Mouse (Mus musculus): ENCODE measurements around the gene Padi4. TPM values are rescaled to one million over a fixed set of nuclear protein-coding genes. Genes with fewer than 3 reads are reported as not detected.

Padi4 gene
- polyA plus RNA-seq, 1 experiment from 2014 or later, result 0.12 TPM

DNA sequence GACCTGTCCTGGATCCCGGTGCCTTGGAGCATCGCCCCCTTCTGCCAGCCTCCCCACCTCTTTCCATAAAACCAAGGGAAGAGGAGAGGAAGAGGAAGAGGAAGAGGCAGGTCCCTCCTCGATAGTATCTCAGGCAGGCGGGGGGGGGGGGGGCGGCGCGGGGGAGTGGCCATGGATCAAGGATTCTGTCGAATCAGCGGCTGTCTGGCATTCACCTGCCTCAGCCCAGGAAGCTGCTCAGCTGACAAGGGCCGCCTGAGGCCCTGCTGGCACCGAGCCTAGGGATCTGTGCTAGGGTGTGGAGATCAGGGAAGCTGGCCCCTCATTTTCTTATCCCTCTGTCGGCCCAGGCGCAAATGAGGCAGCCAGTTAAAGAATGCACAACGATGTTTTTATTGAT lies 38.6 kb upstream of the Padi4 start:
- Histone ChIP-seq H3K4me3 (ENCODE audit: low read depth, low read length) (no peak overlapping the region), H3K9ac (ENCODE audit: low read length) (no peak overlapping the region), H3K27me3 (ENCODE audit: control insufficient read depth, insufficient read depth, low read length) (no peaks in the 10 kb centered on the region), H3K4me2 (ENCODE audit: low read depth, severe bottlenecking) (no peak overlapping the region), H3K4me1 (ENCODE audit: control insufficient read depth, insufficient read depth, low read length) (peaks cover 29% of the 10 kb centered on the region), H3K27ac (replicated peaks; ENCODE audit: low read depth, low read length) (peak overlapping the region; percentile 89; the same call in 1 of the 2 replicates), H3K9me3 (ENCODE audit: control insufficient read depth, low read length) (no peaks in the 10 kb centered on the region), H3K36me3 (ENCODE audit: control insufficient read depth, insufficient read depth, low read length) (no peaks in the 10 kb centered on the region)
- 27% methylated on average over 10 of the region's 14 CpGs for WGBS
- ATAC-seq (ENCODE audit: insufficient number of reproducible peaks, low FRiP score, low TSS enrichment, low read depth) (no peak), DNase-seq (ENCODE audit: low spot score) (no peak)

- H3K9me3 ChIP-seq (ENCODE audit: control insufficient read depth, low read length), result no peaks in the 10 kb centered on the region
- no peaks in the 10 kb centered on the region for H3K36me3 ChIP-seq (ENCODE audit: control insufficient read depth, insufficient read depth, low read length)
- no peak overlapping the region for H3K4me2 ChIP-seq (ENCODE audit: low read depth, severe bottlenecking)
- no peak overlapping the region for H3K9ac ChIP-seq (ENCODE audit: low read length)
- DNase-seq (ENCODE audit: low spot score) (no peak), ATAC-seq (ENCODE audit: insufficient number of reproducible peaks, low FRiP score, low TSS enrichment, low read depth) (no peak)
- 53% methylated on average over 8 of the region's 8 CpGs for WGBS
- no peaks in the 10 kb centered on the region for H3K27me3 ChIP-seq (ENCODE audit: control insufficient read depth, insufficient read depth, low read length)
- H3K4me3 ChIP-seq (ENCODE audit: low read depth, low read length), result no peak overlapping the region
- H3K27ac ChIP-seq (replicated peaks; ENCODE audit: low read depth, low read length), result 0 out of 2 replicates have a peak overlapping the region, but pooled peaks have one; percentile 30
- H3K4me1 ChIP-seq (ENCODE audit: control insufficient read depth, insufficient read depth, low read length), result peaks cover 29% of the 10 kb centered on the region
Measured at GRCm38 (mm10) chr4:140812191-140812590, 38.2 kb upstream of the Padi4 start.

DNA sequence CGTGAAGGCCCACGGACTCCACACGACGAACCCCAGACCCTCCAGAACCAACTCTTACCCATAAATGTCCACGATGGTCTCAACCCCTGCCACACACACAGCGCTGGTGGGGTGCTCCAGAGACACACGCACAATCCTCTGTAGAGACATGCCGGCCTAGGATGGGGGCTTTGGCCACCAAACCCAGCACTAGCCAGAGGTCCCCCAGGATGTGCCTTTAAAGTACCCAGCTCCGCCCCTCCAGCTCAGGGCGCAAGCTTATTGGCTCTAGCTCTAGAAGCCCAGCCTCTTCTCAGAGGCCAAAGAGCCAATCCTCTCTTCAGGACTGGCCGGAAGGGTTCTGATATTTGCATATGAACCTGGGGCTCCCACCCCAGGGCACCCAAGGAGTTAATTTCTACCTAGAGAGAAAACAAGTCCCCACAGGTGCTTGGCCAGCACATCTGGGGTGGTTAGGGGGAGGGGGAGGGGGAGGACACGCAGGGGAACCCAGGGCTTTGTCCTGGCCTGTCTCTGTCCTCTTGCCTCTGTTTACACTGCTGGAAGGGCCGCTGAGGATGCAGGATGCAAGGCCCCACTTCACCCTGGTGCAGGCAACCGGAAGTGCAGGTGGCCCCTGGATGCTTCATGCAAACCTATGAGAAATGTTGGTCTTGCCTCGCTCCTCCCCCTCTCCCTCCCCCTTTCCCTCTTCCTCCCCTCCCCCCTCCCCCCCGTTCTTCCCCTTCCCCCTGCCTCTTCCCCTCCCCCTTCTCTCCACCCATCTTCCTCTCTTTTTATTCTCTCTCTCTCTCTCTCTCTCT lies 36.6 kb upstream of the Padi4 start, which contains the start of gene Padi3:
Gene Padi3, minus strand, starts transcription at position 191 of the 803 bp plus-strand sequence.
- WGBS, result 76% methylated on average over 14 of the region's 16 CpGs
- ATAC-seq (ENCODE audit: insufficient number of reproducible peaks, low FRiP score, low TSS enrichment, low read depth) (no peak), DNase-seq (ENCODE audit: low spot score) (peak; percentile 27)
- H3K4me1 ChIP-seq (ENCODE audit: control insufficient read depth, insufficient read depth, low read length), result peaks cover 23% of the 10 kb centered on the region
- no peaks in the 10 kb centered on the region for H3K36me3 ChIP-seq (ENCODE audit: control insufficient read depth, insufficient read depth, low read length)
- H3K27me3 ChIP-seq (ENCODE audit: control insufficient read depth, insufficient read depth, low read length), result no peaks in the 10 kb centered on the region
- no peak within 1 kb of the TSS for H3K4me2 ChIP-seq (ENCODE audit: low read depth, severe bottlenecking)
- no peak within 1 kb of the TSS for H3K27ac ChIP-seq (replicated peaks; ENCODE audit: low read depth, low read length)
- H3K4me3 ChIP-seq (ENCODE audit: low read depth, low read length), result no peak within 1 kb of the TSS
- no peaks in the 10 kb centered on the region for H3K9me3 ChIP-seq (ENCODE audit: control insufficient read depth, low read length)
- H3K9ac ChIP-seq (ENCODE audit: low read length), result no peak within 1 kb of the TSS

GRCm38 (mm10) chr4:140809118-140809517 lies 35.1 kb upstream of the Padi4 start:
- H3K4me1 ChIP-seq (ENCODE audit: control insufficient read depth, insufficient read depth, low read length), result peaks cover 16% of the 10 kb centered on the region
- no peak overlapping the region for H3K4me3 ChIP-seq (ENCODE audit: low read depth, low read length)
- H3K9ac ChIP-seq (ENCODE audit: low read length), result no peak overlapping the region
- WGBS, result 83% methylated on average over 8 of the region's 8 CpGs
- no peak overlapping the region for H3K27ac ChIP-seq (replicated peaks; ENCODE audit: low read depth, low read length)
- H3K9me3 ChIP-seq (ENCODE audit: control insufficient read depth, low read length), result no peaks in the 10 kb centered on the region
- no peak for DNase-seq (ENCODE audit: low spot score)
- no peaks in the 10 kb centered on the region for H3K36me3 ChIP-seq (ENCODE audit: control insufficient read depth, insufficient read depth, low read length)
- no peak for ATAC-seq (ENCODE audit: insufficient number of reproducible peaks, low FRiP score, low TSS enrichment, low read depth)
- no peak overlapping the region for H3K4me2 ChIP-seq (ENCODE audit: low read depth, severe bottlenecking)
- H3K27me3 ChIP-seq (ENCODE audit: control insufficient read depth, insufficient read depth, low read length), result no peaks in the 10 kb centered on the region

GRCm38 (mm10) chr4:140804601-140805000 lies 30.6 kb upstream of the Padi4 start:
- no peak for DNase-seq (ENCODE audit: low spot score)
- Histone ChIP-seq H3K4me2 (ENCODE audit: low read depth, severe bottlenecking) (no peak overlapping the region), H3K27ac (replicated peaks; ENCODE audit: low read depth, low read length) (no peak overlapping the region), H3K36me3 (ENCODE audit: control insufficient read depth, insufficient read depth, low read length) (no peaks in the 10 kb centered on the region), H3K27me3 (ENCODE audit: control insufficient read depth, insufficient read depth, low read length) (no peaks in the 10 kb centered on the region), H3K4me1 (ENCODE audit: control insufficient read depth, insufficient read depth, low read length) (no peaks in the 10 kb centered on the region), H3K9me3 (ENCODE audit: control insufficient read depth, low read length) (no peaks in the 10 kb centered on the region), H3K4me3 (ENCODE audit: low read depth, low read length) (no peak overlapping the region), H3K9ac (ENCODE audit: low read length) (no peak overlapping the region)
- ATAC-seq (ENCODE audit: insufficient number of reproducible peaks, low FRiP score, low TSS enrichment, low read depth), result no peak
- WGBS, result 70% methylated on average over 9 of the region's 9 CpGs

- WGBS, result 81% methylated on average over 3 of the region's 3 CpGs
- ATAC-seq (ENCODE audit: insufficient number of reproducible peaks, low FRiP score, low TSS enrichment, low read depth), result no peak; the same call in 1 of the 2 replicates
- Histone ChIP-seq H3K9ac (ENCODE audit: low read length) (no peak overlapping the region), H3K36me3 (ENCODE audit: control insufficient read depth, insufficient read depth, low read length) (no peaks in the 10 kb centered on the region), H3K4me2 (ENCODE audit: low read depth, severe bottlenecking) (no peak overlapping the region), H3K4me3 (ENCODE audit: low read depth, low read length) (no peak overlapping the region), H3K9me3 (ENCODE audit: control insufficient read depth, low read length) (no peaks in the 10 kb centered on the region), H3K27ac (replicated peaks; ENCODE audit: low read depth, low read length) (no peak overlapping the region), H3K27me3 (ENCODE audit: control insufficient read depth, insufficient read depth, low read length) (no peaks in the 10 kb centered on the region), H3K4me1 (ENCODE audit: control insufficient read depth, insufficient read depth, low read length) (no peaks in the 10 kb centered on the region)
- DNase-seq (ENCODE audit: low spot score), result no peak
Measured at GRCm38 (mm10) chr4:140801364-140801763, 27.3 kb upstream of the Padi4 start.

- Histone ChIP-seq H3K4me1 (ENCODE audit: control insufficient read depth, insufficient read depth, low read length) (no peaks in the 10 kb centered on the region), H3K4me3 (ENCODE audit: low read depth, low read length) (no peak overlapping the region), H3K4me2 (ENCODE audit: low read depth, severe bottlenecking) (no peak overlapping the region), H3K27me3 (ENCODE audit: control insufficient read depth, insufficient read depth, low read length) (no peaks in the 10 kb centered on the region), H3K36me3 (ENCODE audit: control insufficient read depth, insufficient read depth, low read length) (no peaks in the 10 kb centered on the region), H3K9ac (ENCODE audit: low read length) (no peak overlapping the region), H3K27ac (replicated peaks; ENCODE audit: low read depth, low read length) (no peak overlapping the region), H3K9me3 (ENCODE audit: control insufficient read depth, low read length) (no peaks in the 10 kb centered on the region; the same call in 1 of the 2 replicates)
- WGBS, result 77% methylated on average over 3 of the region's 3 CpGs
- no peak for ATAC-seq (ENCODE audit: insufficient number of reproducible peaks, low FRiP score, low TSS enrichment, low read depth)
- no peak for DNase-seq (ENCODE audit: low spot score)
Measured at GRCm38 (mm10) chr4:140796786-140797185, 22.8 kb upstream of the Padi4 start.

GRCm38 (mm10) chr4:140794678-140795077 lies 20.6 kb upstream of the Padi4 start:
- Histone ChIP-seq H3K4me3 (ENCODE audit: low read depth, low read length) (no peak overlapping the region), H3K27me3 (ENCODE audit: control insufficient read depth, insufficient read depth, low read length) (no peaks in the 10 kb centered on the region), H3K9ac (ENCODE audit: low read length) (no peak overlapping the region), H3K4me1 (ENCODE audit: control insufficient read depth, insufficient read depth, low read length) (peaks cover 1% of the 10 kb centered on the region; the same call in 1 of the 2 replicates), H3K36me3 (ENCODE audit: control insufficient read depth, insufficient read depth, low read length) (no peaks in the 10 kb centered on the region), H3K4me2 (ENCODE audit: low read depth, severe bottlenecking) (no peak overlapping the region), H3K9me3 (ENCODE audit: control insufficient read depth, low read length) (no peaks in the 10 kb centered on the region; the same call in 1 of the 2 replicates), H3K27ac (replicated peaks; ENCODE audit: low read depth, low read length) (no peak overlapping the region)
- DNase-seq (ENCODE audit: low spot score) (no peak), ATAC-seq (ENCODE audit: insufficient number of reproducible peaks, low FRiP score, low TSS enrichment, low read depth) (no peak)
- WGBS, result 91% methylated on average over 9 of the region's 9 CpGs
